Mouse (Mus musculus): Measurements from ENCODE around the gene Snx27. TPM values are rescaled to one million over a fixed set of nuclear protein-coding genes. Genes with fewer than 3 reads are reported as not detected.

Gene Snx27
- 67.9 and 87.7 TPM in 2 replicates for total RNA-seq (2014; rRNA removed)
- polyA plus RNA-seq (2015; fragmentation: Nextera tagmentation; extraction: Ambion mirVana): 81.7 and 84.4 TPM in 2 replicates

- H3K4me3 ChIP-seq (ENCODE audit: low read depth, low read length): peak within 1 kb of the TSS; percentile 85
- no peak for TF ChIP-seq CTCF (IDR thresholded peaks at IDR 0.05)
- no peaks in the 10 kb centered on the region for H3K9me3 ChIP-seq (ENCODE audit: low read length)
- DNase-seq (ENCODE audit: low spot score) (peak; percentile 98), ATAC-seq (ENCODE audit: low FRiP score) (peak; percentile 98)
- H3K4me2 ChIP-seq (ENCODE audit: low read depth, low read length, poor library complexity, severe bottlenecking): peak within 1 kb of the TSS; percentile 80
- H3K4me1 ChIP-seq (ENCODE audit: insufficient read depth, low read length): peaks cover 14% of the 10 kb centered on the region
- no peaks in the 10 kb centered on the region for H3K27me3 ChIP-seq (ENCODE audit: insufficient read depth, low read length)
- no peaks in the 10 kb centered on the region for H3K36me3 ChIP-seq (ENCODE audit: insufficient read depth, low read length)
- H3K9ac ChIP-seq (replicated peaks; ENCODE audit: low read length, poor library complexity, severe bottlenecking): peak within 1 kb of the TSS; percentile 91
- H3K27ac ChIP-seq (ENCODE audit: low read depth, low read length): peak within 1 kb of the TSS; percentile 94
- WGBS: under 1% methylated on average over 42 of the region's 42 CpGs
Measured at GRCm38 (mm10) chr3:94582456-94582891, at the start of gene Snx27. TSS of gene Snx27 (minus strand) at chr3:94582716.

DNA sequence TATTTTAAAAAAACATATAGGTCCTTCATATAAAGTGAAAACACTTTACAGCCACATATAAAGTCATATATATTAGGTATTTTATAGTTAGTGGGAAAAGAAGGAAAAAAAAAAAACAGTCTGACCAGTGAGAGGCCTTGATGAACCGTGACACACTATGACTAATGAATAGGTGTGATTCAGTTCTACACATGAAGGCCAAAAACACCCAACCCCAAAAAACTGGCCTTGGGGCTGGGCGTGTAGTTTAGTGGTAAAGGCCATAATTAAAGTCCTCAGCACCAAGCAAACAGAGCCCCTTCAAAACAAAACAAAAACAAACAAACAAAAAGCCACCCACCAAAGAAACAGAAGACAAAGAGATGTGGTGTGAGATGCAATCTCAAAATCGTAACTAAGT lies 47.4 kb upstream of the Snx27 start:
- Histone ChIP-seq H3K4me3 (ENCODE audit: low read depth, low read length) (no peak overlapping the region), H3K9me3 (ENCODE audit: low read length) (no peaks in the 10 kb centered on the region), H3K4me1 (ENCODE audit: insufficient read depth, low read length) (no peaks in the 10 kb centered on the region), H3K9ac (replicated peaks; ENCODE audit: low read length, poor library complexity, severe bottlenecking) (no peak overlapping the region), H3K36me3 (ENCODE audit: insufficient read depth, low read length) (no peaks in the 10 kb centered on the region), H3K27ac (ENCODE audit: low read depth, low read length) (no peak overlapping the region), H3K4me2 (ENCODE audit: low read depth, low read length, poor library complexity, severe bottlenecking) (no peak overlapping the region), H3K27me3 (ENCODE audit: insufficient read depth, low read length) (no peaks in the 10 kb centered on the region)
- no peak for ATAC-seq (ENCODE audit: low FRiP score)
- DNase-seq (ENCODE audit: low spot score): no peak
- TF ChIP-seq CTCF (IDR thresholded peaks at IDR 0.05): no peak
- 86% methylated on average over 3 of the region's 3 CpGs for WGBS

DNA sequence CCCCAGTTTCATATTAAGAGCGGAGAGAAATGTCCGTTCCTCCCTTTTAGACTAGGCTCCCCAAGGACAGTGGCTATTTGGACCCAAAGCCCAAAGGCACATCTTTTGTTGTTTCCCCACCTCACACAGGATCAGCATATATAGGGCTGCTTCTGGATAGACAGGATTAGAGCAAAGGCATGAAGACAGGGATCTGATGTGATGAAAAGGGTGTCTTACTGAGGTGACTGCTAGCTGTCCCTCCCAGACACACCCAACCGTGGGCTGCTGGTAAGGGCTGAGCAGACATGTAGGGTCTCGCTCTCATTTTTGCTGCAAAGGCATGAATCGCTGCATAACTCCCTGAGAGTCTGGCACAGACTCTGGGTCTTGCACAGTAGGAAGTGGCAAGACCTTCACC lies 46.2 kb upstream of the Snx27 start:
- Histone ChIP-seq H3K4me2 (ENCODE audit: low read depth, low read length, poor library complexity, severe bottlenecking) (no peak overlapping the region), H3K9ac (replicated peaks; ENCODE audit: low read length, poor library complexity, severe bottlenecking) (no peak overlapping the region), H3K9me3 (ENCODE audit: low read length) (no peaks in the 10 kb centered on the region), H3K36me3 (ENCODE audit: insufficient read depth, low read length) (no peaks in the 10 kb centered on the region), H3K27ac (ENCODE audit: low read depth, low read length) (no peak overlapping the region), H3K4me1 (ENCODE audit: insufficient read depth, low read length) (no peaks in the 10 kb centered on the region), H3K27me3 (ENCODE audit: insufficient read depth, low read length) (no peaks in the 10 kb centered on the region), H3K4me3 (ENCODE audit: low read depth, low read length) (no peak overlapping the region)
- WGBS: 80% methylated on average over 5 of the region's 5 CpGs
- no peak for TF ChIP-seq CTCF (IDR thresholded peaks at IDR 0.05)
- ATAC-seq (ENCODE audit: low FRiP score) (no peak), DNase-seq (ENCODE audit: low spot score) (no peak)

DNA sequence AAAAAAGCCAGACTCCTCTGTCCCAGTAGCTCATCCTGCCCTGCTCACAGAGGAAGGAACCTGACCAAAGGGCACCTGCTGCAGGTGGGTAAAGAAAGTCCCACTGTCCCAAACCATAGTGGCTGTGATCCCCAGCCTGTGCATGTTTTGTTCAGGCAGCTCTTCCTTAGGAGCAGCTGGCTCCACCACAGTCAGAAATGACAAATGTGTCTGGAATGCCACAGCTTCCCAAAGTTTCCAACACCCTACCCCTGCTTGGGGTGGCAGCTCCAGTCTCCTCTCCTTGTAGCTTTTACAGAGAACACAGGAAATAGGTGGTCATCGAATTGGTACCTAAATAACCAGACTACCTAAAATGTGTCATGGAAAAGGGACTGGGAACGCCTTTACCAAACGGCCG lies 41.8 kb upstream of the Snx27 start:
- no peaks in the 10 kb centered on the region for H3K36me3 ChIP-seq (ENCODE audit: insufficient read depth, low read length)
- WGBS: 96% methylated on average over 4 of the region's 4 CpGs
- TF ChIP-seq CTCF (IDR thresholded peaks at IDR 0.05): no peak
- H3K9me3 ChIP-seq (ENCODE audit: low read length): no peaks in the 10 kb centered on the region
- H3K4me1 ChIP-seq (ENCODE audit: insufficient read depth, low read length): no peaks in the 10 kb centered on the region
- DNase-seq (ENCODE audit: low spot score): no peak
- H3K27me3 ChIP-seq (ENCODE audit: insufficient read depth, low read length): no peaks in the 10 kb centered on the region
- H3K4me2 ChIP-seq (ENCODE audit: low read depth, low read length, poor library complexity, severe bottlenecking): no peak overlapping the region
- no peak overlapping the region for H3K4me3 ChIP-seq (ENCODE audit: low read depth, low read length)
- no peak overlapping the region for H3K27ac ChIP-seq (ENCODE audit: low read depth, low read length)
- H3K9ac ChIP-seq (replicated peaks; ENCODE audit: low read length, poor library complexity, severe bottlenecking): no peak overlapping the region
- ATAC-seq (ENCODE audit: low FRiP score): no peak

DNA sequence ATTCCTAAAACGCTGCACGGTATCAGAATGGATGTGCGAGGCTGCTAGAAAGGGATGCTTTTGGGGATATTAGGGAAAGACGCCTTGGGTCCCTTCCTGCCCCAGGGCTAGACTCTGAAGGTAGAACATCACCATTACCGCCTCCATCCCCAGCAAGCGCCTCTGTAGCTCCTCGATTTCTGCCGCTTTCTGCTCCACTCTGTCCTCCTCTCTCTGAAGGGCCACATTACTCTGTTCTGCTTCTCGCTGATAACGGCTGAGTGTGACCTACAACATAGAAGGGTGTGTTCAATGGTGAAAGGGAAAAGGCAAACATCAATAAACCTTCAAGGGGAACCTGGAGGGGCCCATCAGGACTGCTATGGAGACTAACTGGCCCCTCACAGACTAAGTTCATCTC lies 40.0 kb upstream of the Snx27 start:
- WGBS: 95% methylated on average over 10 of the region's 10 CpGs

DNA sequence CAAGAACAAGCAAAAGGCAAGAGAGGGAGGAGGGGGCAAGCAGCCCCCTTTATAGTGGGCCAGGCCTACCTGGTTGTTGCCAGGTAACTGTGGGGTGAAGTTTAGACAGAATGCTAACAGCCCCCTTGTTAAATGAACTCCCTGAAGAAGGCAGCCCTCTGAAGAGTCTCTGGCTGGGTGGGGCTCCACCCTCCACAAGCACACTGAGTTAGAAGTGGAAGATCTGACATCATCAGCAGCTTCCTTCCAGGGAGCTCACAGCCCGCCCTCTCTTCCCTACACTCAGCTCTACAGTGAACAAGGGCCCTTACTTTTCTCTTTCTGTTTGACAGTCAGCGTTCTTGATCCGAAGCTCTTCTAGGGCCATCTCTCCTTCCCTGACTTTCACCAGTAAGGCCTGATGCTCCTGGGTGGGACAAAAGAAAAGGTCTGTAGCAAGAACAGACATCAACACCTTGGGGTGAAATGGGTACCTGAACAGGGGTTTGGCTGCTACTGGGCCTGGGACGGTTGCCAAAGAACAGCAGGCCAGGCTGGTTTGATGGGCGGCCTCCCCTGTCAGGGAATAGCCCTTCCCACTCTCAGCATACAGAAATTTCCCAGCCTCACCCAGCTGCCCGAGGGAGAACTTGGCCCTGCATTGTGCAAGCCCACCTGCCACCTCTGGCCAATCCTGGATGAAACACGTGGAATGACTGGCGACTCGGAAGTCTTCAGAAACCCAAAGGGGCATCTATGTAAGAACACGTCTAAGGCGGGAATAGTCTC lies 39.4 kb upstream of the Snx27 start:
- 82% methylated on average over 11 of the region's 11 CpGs for WGBS

More for the DNA sequence above, 40.0 kb upstream of the Snx27 start:
- Histone ChIP-seq H3K4me1 (ENCODE audit: insufficient read depth, low read length) (no peaks in the 10 kb centered on the region), H3K27ac (ENCODE audit: low read depth, low read length) (no peak overlapping the region), H3K4me3 (ENCODE audit: low read depth, low read length) (no peak overlapping the region), H3K27me3 (ENCODE audit: insufficient read depth, low read length) (no peaks in the 10 kb centered on the region), H3K36me3 (ENCODE audit: insufficient read depth, low read length) (no peaks in the 10 kb centered on the region), H3K4me2 (ENCODE audit: low read depth, low read length, poor library complexity, severe bottlenecking) (no peak overlapping the region), H3K9ac (replicated peaks; ENCODE audit: low read length, poor library complexity, severe bottlenecking) (no peak overlapping the region), H3K9me3 (ENCODE audit: low read length) (no peaks in the 10 kb centered on the region)
- DNase-seq (ENCODE audit: low spot score) (no peak), ATAC-seq (ENCODE audit: low FRiP score) (no peak)
- TF ChIP-seq CTCF (IDR thresholded peaks at IDR 0.05): no peak

More for the DNA sequence above, 39.4 kb upstream of the Snx27 start:
- Histone ChIP-seq H3K4me2 (ENCODE audit: low read depth, low read length, poor library complexity, severe bottlenecking) (no peak overlapping the region), H3K27ac (ENCODE audit: low read depth, low read length) (no peak overlapping the region), H3K4me3 (ENCODE audit: low read depth, low read length) (no peak overlapping the region), H3K9ac (replicated peaks; ENCODE audit: low read length, poor library complexity, severe bottlenecking) (no peak overlapping the region), H3K36me3 (ENCODE audit: insufficient read depth, low read length) (no peaks in the 10 kb centered on the region), H3K27me3 (ENCODE audit: insufficient read depth, low read length) (no peaks in the 10 kb centered on the region), H3K9me3 (ENCODE audit: low read length) (no peaks in the 10 kb centered on the region), H3K4me1 (ENCODE audit: insufficient read depth, low read length) (no peaks in the 10 kb centered on the region)
- ATAC-seq (ENCODE audit: low FRiP score) (no peak), DNase-seq (ENCODE audit: low spot score) (no peak)
- no peak for TF ChIP-seq CTCF (IDR thresholded peaks at IDR 0.05)
